Mouse (Mus musculus) heart, embryonic 12.5 days (tissue): ENCODE measurements at regions not wholly inside any gene's neighbourhood (a gene's known extent, or its start where the extent isn't known, plus 50 kb on each side); places are given as distances from the start of the nearest gene placed in this dataset.

Experiments
- ATAC-seq: fragments of 200-750 bp; cut with Nextera tagmentation; 2 replicates; pipeline ENCODE4 v1.8.0; 2017; ENCODE audit warnings: moderate TSS enrichment, moderate library complexity; ENCODE audit not compliant: insufficient number of reproducible peaks, low FRiP score
- H3K27ac ChIP-seq: fragments of 300-500 bp; sonication (generic); 2 replicates; pipeline ENCODE4 v1.5.1; 2016; ENCODE audit warnings: mild to moderate bottlenecking, moderate library complexity; ENCODE audit not compliant: poor library complexity, severe bottlenecking
- H3K27me3 ChIP-seq: fragments of 300-500 bp; sonication (generic); replicated peaks from 2 replicates; pipeline ENCODE4 v1.6.1; 2016; ENCODE audit warnings: mild to moderate bottlenecking, moderate library complexity
- H3K36me3 ChIP-seq: fragments of 300-500 bp; sonication (generic); 2 replicates; pipeline ENCODE4 v1.6.1; 2016; ENCODE audit warnings: mild to moderate bottlenecking, moderate library complexity
- H3K4me1 ChIP-seq: fragments of 300-500 bp; sonication (generic); replicated peaks from 2 replicates; pipeline ENCODE4 v1.6.1; 2016; ENCODE audit warnings: mild to moderate bottlenecking
- H3K4me2 ChIP-seq: fragments of 300-500 bp; sonication (generic); 2 replicates; pipeline ENCODE4 v1.6.1; 2016; ENCODE audit warnings: mild to moderate bottlenecking, moderate library complexity
- H3K4me3 ChIP-seq: fragments of 300-500 bp; sonication (generic); 2 replicates; pipeline ENCODE4 v1.5.1; 2016; ENCODE audit warnings: mild to moderate bottlenecking
- H3K9ac ChIP-seq: fragments of 300-500 bp; sonication (generic); 2 replicates; pipeline ENCODE4 v1.6.1; 2016; ENCODE audit warnings: mild to moderate bottlenecking, moderate library complexity
- H3K9me3 ChIP-seq: fragments of 300-500 bp; sonication (generic); replicated peaks from 2 replicates; pipeline ENCODE4 v1.6.1; 2016; ENCODE audit warnings: mild to moderate bottlenecking, moderate library complexity
- WGBS: fragments of 180-500 bp; shearing (Covaris S2); methylation state at CpG from one replicate; pipeline ENCODE4 v1.1.7; 2016; 5-methylcytosine and 5-hydroxymethylcytosine counted together

GRCm38 (mm10) chr8:11112908-11113532 lies 104.8 kb upstream of the Irs2 start:
- H3K9me3 ChIP-seq = no peaks in the 10 kb centered on the region
- no peak overlapping the region for H3K4me3 ChIP-seq
- peaks cover 2% of the 10 kb centered on the region; the same call in 1 of the 2 replicates for H3K27me3 ChIP-seq
- H3K4me1 ChIP-seq = peaks cover 18% of the 10 kb centered on the region; the same call in 1 of the 2 replicates
- H3K36me3 ChIP-seq = no peaks in the 10 kb centered on the region
- no peak overlapping the region for H3K4me2 ChIP-seq
- no peak overlapping the region for H3K9ac ChIP-seq
- H3K27ac ChIP-seq = no peak overlapping the region
- WGBS = 56% methylated on average over 7 of the region's 7 CpGs
- ATAC-seq = no peak

DNA sequence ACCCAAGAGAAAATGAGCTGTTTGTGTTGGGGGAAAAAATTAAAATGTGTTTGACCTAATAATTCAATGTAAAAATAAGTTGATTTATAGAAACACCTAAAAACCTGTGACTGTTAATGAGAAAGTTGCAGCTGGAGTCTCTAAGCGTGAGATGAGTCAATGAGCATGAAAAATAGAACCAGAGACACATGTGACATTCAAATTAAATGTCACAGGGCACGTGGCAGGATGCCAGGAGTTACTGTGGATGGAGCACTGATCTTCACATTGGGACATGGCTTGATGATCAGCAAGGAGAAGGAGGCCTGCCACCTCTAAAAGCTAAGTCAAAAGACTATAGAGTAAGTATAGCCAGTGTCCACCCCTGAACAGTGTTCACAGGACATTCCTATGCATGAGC lies 103.7 kb upstream of the Irs2 start:
- H3K27ac ChIP-seq = no peak overlapping the region
- H3K36me3 ChIP-seq = no peaks in the 10 kb centered on the region
- no peak overlapping the region for H3K4me3 ChIP-seq
- H3K9ac ChIP-seq = no peak overlapping the region
- WGBS = 83% methylated on average over 2 of the region's 2 CpGs
- H3K4me2 ChIP-seq = no peak overlapping the region
- no peak for ATAC-seq
- peaks cover 1% of the 10 kb centered on the region; the same call in 1 of the 2 replicates for H3K27me3 ChIP-seq
- peaks cover 17% of the 10 kb centered on the region; the same call in 1 of the 2 replicates for H3K4me1 ChIP-seq
- H3K9me3 ChIP-seq = no peaks in the 10 kb centered on the region

DNA sequence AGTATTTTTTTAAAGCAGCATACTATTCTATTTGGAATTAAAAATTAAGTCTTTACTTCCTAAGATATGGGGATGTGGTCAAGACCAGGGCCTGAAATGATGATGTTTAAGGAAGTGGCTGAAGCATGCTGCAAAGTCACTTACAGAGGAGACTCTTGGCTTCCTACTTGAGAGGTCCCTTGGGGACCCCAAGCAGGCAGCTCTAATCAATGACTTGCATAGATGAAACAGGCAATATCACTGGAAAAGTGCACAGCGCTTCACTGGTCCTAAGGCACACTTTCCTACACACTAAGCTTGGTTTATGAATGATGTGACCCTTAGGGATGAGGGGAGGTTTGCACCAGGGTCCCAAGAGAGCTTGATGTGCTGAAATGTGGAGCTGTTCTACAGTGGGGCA lies 99.2 kb upstream of the Irs2 start:
- Histone ChIP-seq H3K27me3 (no peaks in the 10 kb centered on the region; the same call in 1 of the 2 replicates), H3K9me3 (no peaks in the 10 kb centered on the region), H3K4me3 (no peak overlapping the region), H3K27ac (no peak overlapping the region), H3K9ac (no peak overlapping the region), H3K36me3 (no peaks in the 10 kb centered on the region), H3K4me1 (no peaks in the 10 kb centered on the region), H3K4me2 (no peak overlapping the region)
- ATAC-seq = no peak
- WGBS = 79% methylated on average over 1 of the region's 1 CpGs

DNA sequence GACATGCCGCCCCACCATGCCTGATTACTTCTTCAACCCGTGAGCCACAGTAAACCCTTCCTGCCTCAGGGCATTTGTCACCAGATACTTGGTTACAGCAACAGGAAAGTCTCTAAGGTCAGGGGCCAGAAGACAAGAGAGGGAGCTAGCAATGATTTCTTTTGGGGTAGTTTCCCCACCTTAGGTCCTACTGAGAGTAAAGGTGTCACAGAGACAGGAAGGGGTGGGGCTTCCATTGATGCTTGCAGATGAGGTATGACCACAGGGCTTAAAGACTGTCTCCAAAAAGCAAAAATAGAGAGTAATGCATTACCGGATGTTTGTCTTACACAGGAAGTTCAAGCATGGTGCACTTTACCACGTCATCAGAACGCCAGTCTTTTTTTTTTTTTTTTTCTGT lies 98.8 kb upstream of the Irs2 start:
- Histone ChIP-seq H3K9me3 (no peaks in the 10 kb centered on the region), H3K4me3 (no peak overlapping the region), H3K4me1 (no peaks in the 10 kb centered on the region), H3K27me3 (no peaks in the 10 kb centered on the region; the same call in 1 of the 2 replicates), H3K4me2 (no peak overlapping the region), H3K27ac (no peak overlapping the region), H3K36me3 (no peaks in the 10 kb centered on the region), H3K9ac (no peak overlapping the region)
- no peak for ATAC-seq
- 78% methylated on average over 5 of the region's 5 CpGs for WGBS

- no peaks in the 10 kb centered on the region for H3K27me3 ChIP-seq
- no peak overlapping the region for H3K4me2 ChIP-seq
- H3K36me3 ChIP-seq = no peaks in the 10 kb centered on the region
- no peaks in the 10 kb centered on the region for H3K4me1 ChIP-seq
- no peak overlapping the region for H3K9ac ChIP-seq
- no peak for ATAC-seq
- H3K27ac ChIP-seq = no peak overlapping the region
- no peaks in the 10 kb centered on the region for H3K9me3 ChIP-seq
- no peak overlapping the region for H3K4me3 ChIP-seq
- 74% methylated on average over 10 of the region's 10 CpGs for WGBS
Measured at GRCm38 (mm10) chr8:11103745-11104607, 95.7 kb upstream of the Irs2 start.

DNA sequence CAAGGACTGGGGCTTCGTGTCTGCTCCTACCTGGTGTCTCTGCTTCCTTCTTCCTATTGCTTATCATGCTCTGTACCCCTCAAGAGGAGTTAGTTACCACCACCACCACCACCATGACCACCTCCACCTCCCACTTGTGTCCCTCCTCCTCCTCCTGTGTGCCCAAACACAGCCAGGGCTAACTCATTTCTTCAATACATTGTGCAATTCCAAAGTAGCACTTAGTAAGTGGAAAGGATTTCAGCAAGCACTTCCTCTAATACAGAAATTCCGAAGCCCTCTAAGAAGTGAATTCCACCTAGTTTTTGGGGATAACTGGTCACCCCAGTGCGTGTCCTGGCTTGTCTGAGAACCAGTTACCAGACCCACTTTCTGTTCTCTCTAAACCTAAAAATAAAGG lies 92.1 kb upstream of the Irs2 start:
- 83% methylated on average over 3 of the region's 3 CpGs for WGBS
- ATAC-seq = no peak
- Histone ChIP-seq H3K4me1 (peaks cover 10% of the 10 kb centered on the region; the same call in 1 of the 2 replicates), H3K9ac (no peak overlapping the region), H3K4me2 (no peak overlapping the region), H3K27me3 (no peaks in the 10 kb centered on the region), H3K27ac (no peak overlapping the region), H3K36me3 (no peaks in the 10 kb centered on the region), H3K4me3 (no peak overlapping the region), H3K9me3 (no peaks in the 10 kb centered on the region)

DNA sequence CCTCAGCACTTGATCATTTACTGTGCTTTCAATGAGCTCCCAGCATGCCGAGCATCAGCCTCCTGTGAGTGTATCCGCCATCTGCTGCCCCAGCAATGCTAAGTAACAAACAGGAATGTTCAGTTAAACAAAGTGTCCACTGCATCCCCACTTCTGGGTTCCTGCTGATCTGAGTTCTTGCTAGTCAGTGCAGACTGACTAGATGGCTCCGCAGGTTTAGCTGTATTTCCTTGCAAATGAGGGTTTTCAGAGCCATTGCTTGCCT lies 91.3 kb upstream of the Irs2 start:
- H3K27me3 ChIP-seq = no peaks in the 10 kb centered on the region
- H3K4me2 ChIP-seq = no peak overlapping the region
- H3K27ac ChIP-seq = no peak overlapping the region

DNA sequence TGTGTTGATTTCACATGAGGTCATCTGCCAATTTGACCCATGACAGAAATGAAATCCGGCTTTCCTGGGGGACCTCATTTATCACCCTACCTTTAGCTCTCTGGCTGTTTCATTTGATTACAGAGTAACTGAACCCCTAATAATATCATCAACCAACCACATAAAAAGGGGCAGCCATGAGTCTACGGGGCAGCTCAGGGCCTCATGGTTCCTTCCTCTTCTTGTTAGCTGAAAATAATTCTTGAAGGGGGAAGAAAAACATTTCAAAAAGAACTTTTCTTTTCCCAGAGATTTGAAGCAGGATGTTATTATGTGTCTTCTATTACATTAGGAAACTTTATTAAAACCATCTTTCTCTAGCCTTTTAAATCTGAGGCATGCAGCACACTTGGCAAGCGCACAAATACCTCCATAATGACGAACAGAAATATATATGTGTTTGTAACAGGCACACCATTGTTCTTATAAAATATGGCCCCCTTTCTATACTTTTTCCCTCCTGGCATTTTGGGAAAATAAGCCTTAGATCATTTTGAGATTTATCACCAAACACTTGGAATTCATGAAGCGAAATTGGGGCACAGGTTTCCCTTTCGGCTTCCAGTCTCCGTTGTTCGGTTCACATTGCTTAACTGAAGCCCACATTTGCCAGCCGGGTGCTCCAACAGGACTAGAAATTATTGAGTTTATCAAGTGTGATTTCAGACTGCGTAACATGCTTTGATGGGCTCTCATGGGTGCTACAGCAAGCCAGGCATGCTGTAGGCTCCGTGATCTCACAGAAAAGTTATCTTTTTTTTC lies 90.7 kb upstream of the Irs2 start:
- H3K4me3 ChIP-seq = no peak overlapping the region
- no peak overlapping the region for H3K27ac ChIP-seq
- no peaks in the 10 kb centered on the region for H3K27me3 ChIP-seq
- peaks cover 10% of the 10 kb centered on the region for H3K4me1 ChIP-seq
- WGBS = 84% methylated on average over 11 of the region's 11 CpGs
- no peak for ATAC-seq
- H3K9ac ChIP-seq = no peak overlapping the region
- no peak overlapping the region for H3K4me2 ChIP-seq
- no peaks in the 10 kb centered on the region for H3K36me3 ChIP-seq
- no peaks in the 10 kb centered on the region for H3K9me3 ChIP-seq

More for the DNA sequence above, 91.3 kb upstream of the Irs2 start:
- no peak for ATAC-seq
- WGBS = 73% methylated on average over 3 of the region's 3 CpGs
- peaks cover 10% of the 10 kb centered on the region for H3K4me1 ChIP-seq
- H3K9me3 ChIP-seq = no peaks in the 10 kb centered on the region
- no peak overlapping the region for H3K4me3 ChIP-seq
- H3K36me3 ChIP-seq = no peaks in the 10 kb centered on the region
- no peak overlapping the region for H3K9ac ChIP-seq

- WGBS = 44% methylated on average over 10 of the region's 10 CpGs
- Histone ChIP-seq H3K27me3 (no peaks in the 10 kb centered on the region), H3K27ac (0 out of 2 replicates have a peak overlapping the region, but pooled peaks have one; percentile 16), H3K36me3 (no peaks in the 10 kb centered on the region), H3K9me3 (no peaks in the 10 kb centered on the region), H3K9ac (no peak overlapping the region), H3K4me1 (peaks cover 10% of the 10 kb centered on the region), H3K4me2 (no peak overlapping the region), H3K4me3 (no peak overlapping the region)
- peak; percentile 53; the same call in 1 of the 2 replicates for ATAC-seq
Measured at GRCm38 (mm10) chr8:11098228-11098778, 90.0 kb upstream of the Irs2 start.

DNA sequence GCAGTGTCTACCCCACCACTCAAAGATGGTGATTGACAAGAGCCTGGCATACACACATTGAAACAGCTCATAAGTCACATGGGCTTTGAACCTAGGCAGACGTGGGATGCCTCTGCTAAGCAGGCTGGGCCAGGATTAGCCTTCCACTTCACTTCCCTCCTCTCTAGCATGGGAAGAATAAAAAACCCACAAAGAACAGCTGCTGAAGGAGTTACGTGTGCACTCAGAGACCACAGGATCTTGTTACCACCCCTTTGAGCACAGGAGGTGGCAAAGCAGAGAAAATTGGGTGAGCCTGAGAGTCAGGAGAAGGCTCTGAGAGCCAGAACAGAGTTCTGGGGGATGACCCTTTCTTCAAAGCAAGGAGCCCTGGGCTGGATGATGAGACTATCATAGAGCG lies 89.6 kb upstream of the Irs2 start:
- no peak for ATAC-seq
- Histone ChIP-seq H3K27ac (no peak overlapping the region), H3K4me1 (peaks cover 10% of the 10 kb centered on the region), H3K9ac (no peak overlapping the region), H3K9me3 (no peaks in the 10 kb centered on the region), H3K4me2 (no peak overlapping the region), H3K36me3 (no peaks in the 10 kb centered on the region), H3K4me3 (no peak overlapping the region), H3K27me3 (no peaks in the 10 kb centered on the region)
- 67% methylated on average over 3 of the region's 3 CpGs for WGBS

GRCm38 (mm10) chr8:11094516-11094915 lies 86.3 kb upstream of the Irs2 start:
- peaks cover 14% of the 10 kb centered on the region for H3K4me1 ChIP-seq
- no peaks in the 10 kb centered on the region for H3K9me3 ChIP-seq
- 56% methylated on average over 8 of the region's 8 CpGs for WGBS
- H3K4me2 ChIP-seq = no peak overlapping the region
- no peaks in the 10 kb centered on the region for H3K36me3 ChIP-seq
- H3K4me3 ChIP-seq = no peak overlapping the region
- no peak for ATAC-seq
- H3K27me3 ChIP-seq = no peaks in the 10 kb centered on the region
- no peak overlapping the region for H3K27ac ChIP-seq
- no peak overlapping the region for H3K9ac ChIP-seq
